Mouse (Mus musculus): Measurements from ENCODE around the gene Rcc1. TPM values are rescaled to one million over a fixed set of nuclear protein-coding genes. Genes with fewer than 3 reads are reported as not detected.
A peak's percentile ranks its signal among the peaks of the same experiment; 100 is the strongest.

Rcc1 gene
- polyA plus RNA-seq, 1 experiment = 19.5 TPM

DNA sequence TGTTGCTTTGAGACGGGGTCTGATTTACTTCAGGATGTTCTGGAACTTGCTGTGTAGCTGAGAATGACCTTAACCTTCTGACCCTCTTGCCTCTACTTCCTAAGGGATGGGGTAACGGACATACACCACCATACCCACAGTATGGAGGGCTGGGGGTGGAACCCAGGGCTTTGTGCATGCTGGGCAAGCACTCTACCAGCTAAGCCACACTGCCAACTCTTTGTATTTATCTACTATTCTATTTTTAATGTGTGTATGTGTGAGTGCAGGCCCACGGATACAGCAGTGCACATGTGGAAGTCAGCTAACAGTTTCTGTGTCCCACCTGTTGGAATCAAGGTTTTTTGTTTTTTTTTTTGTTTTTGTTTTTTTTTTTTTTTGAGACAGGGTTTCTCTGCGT is 6.1 kb upstream of the Rcc1 start:
- TF ChIP-seq POLR2A (IDR thresholded peaks at IDR 0.05; ENCODE audit: borderline replicate concordance, low read depth, low read length) (no peak), CTCF (IDR thresholded peaks at IDR 0.05; ENCODE audit: low read depth, low read length) (no peak)
- Histone ChIP-seq H3K4me3 (ENCODE audit: insufficient read depth, low read length) (no peak overlapping the region), H3K4me1 (ENCODE audit: control insufficient read depth, insufficient read depth, low read length) (peaks cover 3% of the 10 kb centered on the region), H3K27ac (ENCODE audit: insufficient read depth, low read depth, low read length) (no peak overlapping the region)

DNA sequence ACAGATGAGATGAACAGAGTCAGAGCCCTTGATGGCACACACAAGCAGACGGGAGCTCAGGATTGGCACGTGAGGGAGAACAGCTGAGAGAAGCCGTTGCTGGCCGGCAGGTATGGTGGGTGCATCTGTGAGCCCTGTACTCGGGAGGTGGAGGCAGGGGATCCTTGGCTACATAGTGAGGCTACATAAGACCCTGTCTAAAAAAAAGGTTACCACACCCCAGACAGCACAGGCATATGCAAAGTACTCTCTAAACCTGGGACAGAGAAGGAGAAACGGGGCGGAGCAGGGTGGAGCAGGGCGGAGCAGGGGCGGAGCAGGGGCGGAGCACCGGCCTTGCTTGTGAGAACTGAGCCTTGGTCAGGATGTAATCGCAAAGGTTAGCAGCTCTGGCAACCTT is 2.8 kb upstream of the Rcc1 start:
- no peak overlapping the region for H3K4me3 ChIP-seq (ENCODE audit: insufficient read depth, low read length)
- H3K27ac ChIP-seq (ENCODE audit: insufficient read depth, low read depth, low read length) = no peak overlapping the region
- no peak for TF ChIP-seq CTCF (IDR thresholded peaks at IDR 0.05; ENCODE audit: low read depth, low read length)
- no peak for TF ChIP-seq POLR2A (IDR thresholded peaks at IDR 0.05; ENCODE audit: borderline replicate concordance, low read depth, low read length)
- H3K4me1 ChIP-seq (ENCODE audit: control insufficient read depth, insufficient read depth, low read length) = peaks cover 14% of the 10 kb centered on the region

DNA sequence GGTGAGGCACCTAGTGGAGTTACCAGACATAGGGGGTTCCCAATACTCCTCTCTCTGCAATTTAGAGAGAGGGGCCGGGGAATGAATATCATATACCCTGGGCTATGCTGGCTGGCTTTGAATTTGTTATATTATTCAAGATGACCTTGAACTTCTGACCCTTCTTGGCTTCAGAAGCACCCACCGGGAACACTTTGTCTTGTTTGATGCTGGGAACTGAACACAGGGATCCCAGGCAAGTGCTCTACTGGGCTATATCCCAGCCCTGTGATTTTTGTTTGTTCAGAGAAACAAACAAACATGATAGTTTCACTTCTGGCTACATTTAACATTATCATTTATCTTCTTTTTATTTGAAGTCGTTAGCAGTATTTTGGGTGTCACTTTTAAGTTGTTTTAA is 2.0 kb upstream of the Rcc1 start:
- TF ChIP-seq POLR2A (IDR thresholded peaks at IDR 0.05; ENCODE audit: borderline replicate concordance, low read depth, low read length) (no peak), CTCF (IDR thresholded peaks at IDR 0.05; ENCODE audit: low read depth, low read length) (no peak)
- no peak overlapping the region for H3K27ac ChIP-seq (ENCODE audit: insufficient read depth, low read depth, low read length)

DNA sequence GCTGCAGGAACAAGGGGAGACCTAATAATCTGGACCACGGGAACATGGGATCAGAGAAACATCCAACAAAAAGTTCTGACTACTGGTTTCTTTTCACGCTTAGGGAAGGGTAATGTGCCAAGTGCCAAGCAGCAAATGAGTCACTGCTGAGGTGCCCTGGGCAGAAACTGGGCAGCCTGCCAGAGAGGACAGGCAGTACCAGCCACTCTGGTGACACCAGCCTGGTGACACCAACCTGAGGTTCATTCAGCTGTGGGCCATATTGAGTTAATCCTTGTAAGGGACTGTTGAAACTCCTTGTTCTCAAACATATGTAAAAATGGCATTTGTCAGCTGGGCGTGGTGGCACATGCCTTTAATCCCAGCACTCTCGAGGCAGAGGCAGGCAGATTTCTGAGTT is 1.2 kb upstream of the Rcc1 start:
- peak overlapping the region; percentile 91 for H3K27ac ChIP-seq (ENCODE audit: insufficient read depth, low read depth, low read length)

More for the DNA sequence above, 2.0 kb upstream of the Rcc1 start:
- Histone ChIP-seq H3K4me3 (ENCODE audit: insufficient read depth, low read length) (no peak overlapping the region), H3K4me1 (ENCODE audit: control insufficient read depth, insufficient read depth, low read length) (peaks cover 14% of the 10 kb centered on the region)

DNA sequence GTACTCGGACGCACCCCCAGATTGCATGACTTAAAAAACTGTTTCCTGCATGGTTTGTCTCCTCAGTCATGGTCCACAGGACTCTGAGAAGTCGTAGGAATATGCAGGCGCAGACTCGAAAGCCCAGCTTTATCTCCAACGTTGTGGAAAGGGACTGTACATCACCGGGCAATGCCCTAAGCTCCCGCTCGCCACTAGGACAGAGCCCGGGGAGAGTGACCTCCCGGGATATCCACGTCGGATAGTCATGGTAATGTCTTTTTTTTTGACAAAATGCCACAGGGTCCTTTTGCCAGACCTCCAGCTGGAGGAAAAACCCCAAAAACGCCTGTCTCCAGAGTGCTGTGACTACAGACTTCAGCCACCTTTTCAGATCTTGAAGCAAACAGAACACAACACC is 666 bp downstream of the Rcc1 start:
- peak overlapping the region; percentile 91 for H3K27ac ChIP-seq (ENCODE audit: insufficient read depth, low read depth, low read length)
- peak overlapping the region; percentile 95 for H3K4me3 ChIP-seq (ENCODE audit: insufficient read depth, low read length)
- no peak for TF ChIP-seq CTCF (IDR thresholded peaks at IDR 0.05; ENCODE audit: low read depth, low read length)
- TF ChIP-seq POLR2A (IDR thresholded peaks at IDR 0.05; ENCODE audit: borderline replicate concordance, low read depth, low read length) = no peak
- H3K4me1 ChIP-seq (ENCODE audit: control insufficient read depth, insufficient read depth, low read length) = peaks cover 14% of the 10 kb centered on the region

More for the DNA sequence above, 1.2 kb upstream of the Rcc1 start:
- Histone ChIP-seq H3K4me1 (ENCODE audit: control insufficient read depth, insufficient read depth, low read length) (peaks cover 14% of the 10 kb centered on the region), H3K4me3 (ENCODE audit: insufficient read depth, low read length) (no peak overlapping the region)
- TF ChIP-seq CTCF (IDR thresholded peaks at IDR 0.05; ENCODE audit: low read depth, low read length) = no peak
- TF ChIP-seq POLR2A (IDR thresholded peaks at IDR 0.05; ENCODE audit: borderline replicate concordance, low read depth, low read length) = no peak

GRCm38 (mm10) chr4:132351401-132351800 is 2.0 kb downstream of the Rcc1 start:
- Histone ChIP-seq H3K4me1 (ENCODE audit: control insufficient read depth, insufficient read depth, low read length) (peaks cover 14% of the 10 kb centered on the region), H3K4me3 (ENCODE audit: insufficient read depth, low read length) (peak overlapping the region; percentile 95), H3K27ac (ENCODE audit: insufficient read depth, low read depth, low read length) (peak overlapping the region; percentile 34)
- no peak for TF ChIP-seq POLR2A (IDR thresholded peaks at IDR 0.05; ENCODE audit: borderline replicate concordance, low read depth, low read length)
- no peak for TF ChIP-seq CTCF (IDR thresholded peaks at IDR 0.05; ENCODE audit: low read depth, low read length)

DNA sequence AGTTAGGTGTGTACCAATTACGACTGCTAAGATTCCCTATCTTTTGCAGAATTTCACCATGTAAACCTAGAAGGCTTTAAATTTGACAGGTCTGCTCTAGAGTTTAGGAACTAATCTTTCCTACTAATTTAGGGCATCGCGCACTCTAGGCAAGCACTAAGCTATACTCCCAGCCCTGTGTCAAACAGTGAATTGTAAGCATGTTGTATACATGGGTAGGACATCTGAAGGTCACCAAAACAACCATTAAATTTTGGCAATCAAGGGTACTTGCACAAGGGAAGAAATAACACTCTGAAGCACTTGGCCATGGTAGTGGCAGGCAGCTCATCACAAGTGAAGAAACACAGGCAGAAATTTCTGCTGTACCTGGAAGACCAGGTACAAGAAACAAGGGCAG is 2.6 kb downstream of the Rcc1 start:
- Histone ChIP-seq H3K4me3 (ENCODE audit: insufficient read depth, low read length) (no peak overlapping the region), H3K27ac (ENCODE audit: insufficient read depth, low read depth, low read length) (no peak overlapping the region), H3K4me1 (ENCODE audit: control insufficient read depth, insufficient read depth, low read length) (peaks cover 16% of the 10 kb centered on the region)
- TF ChIP-seq CTCF (IDR thresholded peaks at IDR 0.05; ENCODE audit: low read depth, low read length) (no peak), POLR2A (IDR thresholded peaks at IDR 0.05; ENCODE audit: borderline replicate concordance, low read depth, low read length) (no peak)

- no peak for TF ChIP-seq POLR2A (IDR thresholded peaks at IDR 0.05; ENCODE audit: borderline replicate concordance, low read depth, low read length)
- TF ChIP-seq CTCF (IDR thresholded peaks at IDR 0.05; ENCODE audit: low read depth, low read length) = no peak
- Histone ChIP-seq H3K4me3 (ENCODE audit: insufficient read depth, low read length) (no peak overlapping the region), H3K27ac (ENCODE audit: insufficient read depth, low read depth, low read length) (no peak overlapping the region), H3K4me1 (ENCODE audit: control insufficient read depth, insufficient read depth, low read length) (peaks cover 16% of the 10 kb centered on the region)
Measured at GRCm38 (mm10) chr4:132350123-132350740, 3.2 kb downstream of the Rcc1 start.

- H3K4me1 ChIP-seq (ENCODE audit: control insufficient read depth, insufficient read depth, low read length) = peaks cover 14% of the 10 kb centered on the region
- H3K27ac ChIP-seq (ENCODE audit: insufficient read depth, low read depth, low read length) = no peak overlapping the region
- no peak overlapping the region for H3K4me3 ChIP-seq (ENCODE audit: insufficient read depth, low read length)
- TF ChIP-seq CTCF (IDR thresholded peaks at IDR 0.05; ENCODE audit: low read depth, low read length) (peak; percentile 60), POLR2A (IDR thresholded peaks at IDR 0.05; ENCODE audit: borderline replicate concordance, low read depth, low read length) (no peak)
Measured at GRCm38 (mm10) chr4:132349495-132350122, 3.8 kb downstream of the Rcc1 start.

GRCm38 (mm10) chr4:132346661-132347060 is 6.7 kb downstream of the Rcc1 start:
- Histone ChIP-seq H3K4me1 (ENCODE audit: control insufficient read depth, insufficient read depth, low read length) (peaks cover 16% of the 10 kb centered on the region), H3K27ac (ENCODE audit: insufficient read depth, low read depth, low read length) (no peak overlapping the region), H3K4me3 (ENCODE audit: insufficient read depth, low read length) (no peak overlapping the region)
- TF ChIP-seq CTCF (IDR thresholded peaks at IDR 0.05; ENCODE audit: low read depth, low read length) (no peak), POLR2A (IDR thresholded peaks at IDR 0.05; ENCODE audit: borderline replicate concordance, low read depth, low read length) (no peak)

Data from bone marrow macrophage, adult 2 months (primary cell).